Mouse (Mus musculus): ENCODE results near the gene Spdya. TPM values are rescaled to one million over a fixed set of nuclear protein-coding genes. Genes with fewer than 3 reads are reported as not detected.

Gene Spdya
- total and polyA plus RNA-seq, 3 experiments: 0.23 to 0.46 TPM; not detected in 1

GRCm38 (mm10) chr17:71597881-71598658 lies 46.2 kb downstream of the Spdya start:
- H3K27me3 ChIP-seq (ENCODE audit: control insufficient read depth in 1 of 2, insufficient read depth in 2 of 2, low read length in 2 of 2): no peaks in the 10 kb centered on the region
- H3K9ac ChIP-seq (ENCODE audit: control insufficient read depth, low read depth, low read length, poor library complexity, severe bottlenecking): peak overlapping the region; percentile 90
- H3K36me3 ChIP-seq (ENCODE audit: control insufficient read depth in 1 of 2, insufficient read depth in 2 of 2, low read length in 2 of 2): peaks cover 0 to 17% of the 10 kb centered on the region in 2 experiments; a peak in 2 of 4 replicates
- H3K79me2 ChIP-seq (ENCODE audit: control insufficient read depth, insufficient read depth, low read length, poor library complexity): peaks cover 43% of the 10 kb centered on the region
- H3K4me3 ChIP-seq (ENCODE audit: control insufficient read depth in 1 of 2, insufficient read depth in 1 of 2, low read depth in 2 of 2, low read length in 2 of 2): peak overlapping the region; percentile 84 to 92
- TF ChIP-seq POLR2AphosphoS5 (IDR thresholded peaks at IDR 0.05; ENCODE audit: borderline replicate concordance, low read depth, low read length): no peak
- TF ChIP-seq TBP (IDR thresholded peaks at IDR 0.05; ENCODE audit: low read depth, low read length): no peak
- TF ChIP-seq HCFC1 (IDR thresholded peaks at IDR 0.05; ENCODE audit: low read depth, low read length): no peak
- peak; percentile 14; the same call in 1 of the 2 replicates for TF ChIP-seq TCF12 (IDR thresholded peaks at IDR 0.05; ENCODE audit: low read depth, low read length)
- TF ChIP-seq MAFK (IDR thresholded peaks at IDR 0.05; ENCODE audit: borderline replicate concordance, low read depth, low read length): no peak
- peaks cover 0 to 13% of the 10 kb centered on the region in 2 experiments; a peak in 2 of 4 replicates for H3K4me1 ChIP-seq (ENCODE audit: control insufficient read depth in 1 of 2, insufficient read depth in 2 of 2, low read length in 2 of 2)
- H3K9me3 ChIP-seq (replicated peaks; ENCODE audit: insufficient read depth, low read length): no peaks in the 10 kb centered on the region
- peak overlapping the region; percentile 73 for H3K27ac ChIP-seq (ENCODE audit: control insufficient read depth, low read depth, low read length)
- DNase-seq (ENCODE audit: low read depth, low spot score): peak; percentile 24

DNA sequence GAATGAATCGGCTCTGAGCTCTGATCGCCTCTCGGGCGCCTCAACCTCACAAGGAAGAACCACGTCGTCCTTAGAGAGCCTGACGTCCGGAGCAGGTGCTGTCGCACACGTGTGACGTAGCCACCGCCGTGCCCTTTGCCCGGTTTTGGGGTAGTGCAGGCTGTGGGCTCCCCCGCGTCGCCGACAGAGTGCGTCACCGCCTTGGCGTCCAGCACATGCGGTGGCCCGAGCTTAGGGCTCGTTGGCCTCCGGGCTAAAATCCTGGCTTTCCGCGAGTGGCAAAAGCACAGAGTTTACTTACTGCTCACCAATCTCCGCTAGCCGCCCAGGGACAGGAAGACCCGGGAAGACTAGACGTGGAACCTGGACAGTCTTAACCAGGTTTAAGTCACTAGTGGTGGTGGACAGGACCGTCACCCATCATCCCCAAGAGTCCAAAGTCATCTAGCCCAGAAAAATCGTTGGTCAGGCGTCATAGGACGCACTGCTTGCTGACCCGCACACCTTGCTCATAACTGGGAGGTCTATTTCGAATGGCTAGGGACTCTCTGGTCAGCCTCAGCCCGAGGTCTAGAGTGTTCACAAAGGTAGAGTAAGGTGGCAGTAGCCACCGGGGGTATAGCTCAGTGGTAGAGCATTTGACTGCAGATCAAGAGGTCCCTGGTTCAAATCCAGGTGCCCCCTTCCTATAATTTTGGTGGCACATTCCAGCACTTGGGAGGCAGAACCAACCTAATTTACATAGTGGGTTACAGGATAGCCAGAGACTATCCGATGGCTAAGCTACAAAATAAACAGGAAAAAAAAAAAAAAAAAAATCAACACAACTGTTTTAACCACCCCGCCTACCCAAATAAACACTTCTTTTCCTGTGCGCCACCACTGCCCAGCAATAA lies 47.0 kb downstream of the Spdya start:
- Histone ChIP-seq H3K27me3 (ENCODE audit: control insufficient read depth in 1 of 2, insufficient read depth in 2 of 2, low read length in 2 of 2) (peaks cover 0 to 1% of the 10 kb centered on the region in 2 experiments; a peak in 1 of 4 replicates), H3K4me3 (ENCODE audit: control insufficient read depth in 1 of 2, insufficient read depth in 1 of 2, low read depth in 2 of 2, low read length in 2 of 2) (peak overlapping the region; percentile 84 to 92), H3K79me2 (ENCODE audit: control insufficient read depth, insufficient read depth, low read length, poor library complexity) (peaks cover 38% of the 10 kb centered on the region), H3K9me3 (replicated peaks; ENCODE audit: insufficient read depth, low read length) (no peaks in the 10 kb centered on the region), H3K27ac (ENCODE audit: control insufficient read depth, low read depth, low read length) (peak overlapping the region; percentile 73), H3K36me3 (ENCODE audit: control insufficient read depth in 1 of 2, insufficient read depth in 2 of 2, low read length in 2 of 2) (peaks cover 0 to 14% of the 10 kb centered on the region in 2 experiments; a peak in 2 of 4 replicates), H3K9ac (ENCODE audit: control insufficient read depth, low read depth, low read length, poor library complexity, severe bottlenecking) (peak overlapping the region; percentile 90), H3K4me1 (ENCODE audit: control insufficient read depth in 1 of 2, insufficient read depth in 2 of 2, low read length in 2 of 2) (peaks cover 0 to 13% of the 10 kb centered on the region in 2 experiments; a peak in 2 of 4 replicates)
- peak; percentile 97 for DNase-seq (ENCODE audit: low read depth, low spot score)
- TF ChIP-seq USF2 (IDR thresholded peaks at IDR 0.05; ENCODE audit: borderline replicate concordance in 1 of 2, insufficient read depth in 1 of 2, low read depth in 1 of 2, low read length in 2 of 2) (no peak), POLR2AphosphoS2 (IDR thresholded peaks at IDR 0.05; ENCODE audit: low read length) (peak; percentile 89), MEF2A (IDR thresholded peaks at IDR 0.05; ENCODE audit: extremely low read depth, insufficient replicate concordance, low read depth, low read length, poor library complexity, severe bottlenecking) (no peak), RAD21 (IDR thresholded peaks at IDR 0.05; ENCODE audit: low read depth, low read length) (no peak), TCF12 (IDR thresholded peaks at IDR 0.05; ENCODE audit: low read depth, low read length) (peak; percentile 51), ZC3H11A (IDR thresholded peaks at IDR 0.05; ENCODE audit: low read depth, low read length) (peak; percentile 21), MYB (IDR thresholded peaks at IDR 0.05; ENCODE audit: low read depth, low read length) (no peak), ELF1 (IDR thresholded peaks at IDR 0.05; ENCODE audit: low read depth, low read length) (peak; percentile 78), ETS1 (IDR thresholded peaks at IDR 0.05; ENCODE audit: low read depth, low read length) (peak; percentile 69; the same call in 1 of the 2 replicates), MAX (IDR thresholded peaks at IDR 0.05; ENCODE audit: low read length) (peak; percentile 95), CHD1 (IDR thresholded peaks at IDR 0.05; ENCODE audit: low read depth, low read length) (no peak), MAZ (IDR thresholded peaks at IDR 0.05; ENCODE audit: low read depth, low read length) (peak; percentile 81), BHLHE40 (IDR thresholded peaks at IDR 0.05; ENCODE audit: borderline replicate concordance, low read depth, low read length) (no peak), SMC3 (IDR thresholded peaks at IDR 0.05; ENCODE audit: low read depth, low read length) (no peak), USF1 (IDR thresholded peaks at IDR 0.05; ENCODE audit: low read depth, low read length) (peak; percentile 61), KAT2A (conservative IDR thresholded peaks at IDR 0.05; ENCODE audit: low read depth, low read length) (peak; percentile 65; the same call in 1 of the 2 replicates), TBP (IDR thresholded peaks at IDR 0.05; ENCODE audit: low read depth, low read length) (peak; percentile 99), NRF1 (IDR thresholded peaks at IDR 0.05; ENCODE audit: insufficient read depth, low read depth, low read length, poor library complexity, severe bottlenecking) (no peak), GATA1 (IDR thresholded peaks at IDR 0.05; ENCODE audit: low read depth, low read length) (no peak), ZKSCAN1 (IDR thresholded peaks at IDR 0.05; ENCODE audit: low read depth, low read length) (no peak), MXI1 (IDR thresholded peaks at IDR 0.05; ENCODE audit: low read depth, low read length) (peak; percentile 99), NELFE (IDR thresholded peaks at IDR 0.05; ENCODE audit: low read depth, low read length) (peak; percentile 87), ZNF384 (IDR thresholded peaks at IDR 0.05; ENCODE audit: low read depth, low read length) (peak; percentile 82)
